Mouse (Mus musculus) C2C12 (cell line): ENCODE results near the gene Nmt1. TPM values are rescaled to one million over a fixed set of nuclear protein-coding genes. Genes with fewer than 3 reads are reported as not detected.

Experiments used
- H3K27me3 ChIP-seq: one replicate; pipeline ENCODE4 v1.6.1; 2011; ENCODE audit not compliant: control insufficient read depth, insufficient read depth, insufficient read length
- H3K36me3 ChIP-seq: one replicate; pipeline ENCODE4 v1.6.1; 2011; ENCODE audit not compliant: control insufficient read depth, insufficient read depth
- H3K4me3 ChIP-seq: one replicate; pipeline ENCODE4 v1.5.1; 2011; ENCODE audit warnings: mild to moderate bottlenecking, control low read depth; ENCODE audit not compliant: poor library complexity, insufficient read depth, severe bottlenecking
- H3K79me2 ChIP-seq: one replicate; pipeline ENCODE4 v1.6.1; 2011; ENCODE audit not compliant: control insufficient read depth, insufficient read depth
- H3K79me3 ChIP-seq: one replicate; pipeline ENCODE4 v1.6.1; 2011; ENCODE audit warnings: low read depth, control low read depth
- H3ac ChIP-seq: one replicate; pipeline ENCODE3; 2011; ENCODE audit warnings: low read depth; ENCODE audit not compliant: control insufficient read depth, insufficient read length
- CEBPB ChIP-seq: IDR thresholded peaks from one replicate; pipeline ENCODE4 v1.6.1; 2011; ENCODE audit warnings: low read depth, mild to moderate bottlenecking, control low read depth, moderate library complexity
- CTCF ChIP-seq: IDR thresholded peaks from one replicate; pipeline ENCODE4 v1.5.1; 2011; ENCODE audit not compliant: control insufficient read depth, insufficient read depth, insufficient read length
- FOSL1 ChIP-seq: IDR thresholded peaks from one replicate; pipeline ENCODE4 v1.8.0; 2011; ENCODE audit warnings: mild to moderate bottlenecking, low read length; ENCODE audit not compliant: poor library complexity, insufficient read depth, severe bottlenecking
- MAX ChIP-seq: IDR thresholded peaks from one replicate; pipeline ENCODE4 v1.6.1; 2011; ENCODE audit warnings: mild to moderate bottlenecking, control low read depth
- MYOD1 ChIP-seq: IDR thresholded peaks from one replicate; pipeline ENCODE4 v1.6.1; 2011; ENCODE audit warnings: low read depth; ENCODE audit not compliant: control insufficient read depth, insufficient read length
- MYOG ChIP-seq: IDR thresholded peaks from one replicate; pipeline ENCODE4 v1.6.1; 2011; ENCODE audit not compliant: control insufficient read depth, insufficient read length; ENCODE audit errors: extremely low read depth
- USF1 ChIP-seq: IDR thresholded peaks from one replicate; pipeline ENCODE4 v1.6.1; 2011; ENCODE audit warnings: low read depth, mild to moderate bottlenecking, control low read depth, moderate library complexity
- polyA plus RNA-seq: library from polyadenylated mRNA; unstranded; fragments of >200 nt; fragmentation: generic; extraction: Trizol; gene quantifications from one replicate; pipeline ENCODE4 v1.2.1, GENCODE M21; 2012; ENCODE audit warnings: missing spikeins

The Nmt1 gene
- polyA plus RNA-seq, 1 experiment: 64.9 TPM

DNA sequence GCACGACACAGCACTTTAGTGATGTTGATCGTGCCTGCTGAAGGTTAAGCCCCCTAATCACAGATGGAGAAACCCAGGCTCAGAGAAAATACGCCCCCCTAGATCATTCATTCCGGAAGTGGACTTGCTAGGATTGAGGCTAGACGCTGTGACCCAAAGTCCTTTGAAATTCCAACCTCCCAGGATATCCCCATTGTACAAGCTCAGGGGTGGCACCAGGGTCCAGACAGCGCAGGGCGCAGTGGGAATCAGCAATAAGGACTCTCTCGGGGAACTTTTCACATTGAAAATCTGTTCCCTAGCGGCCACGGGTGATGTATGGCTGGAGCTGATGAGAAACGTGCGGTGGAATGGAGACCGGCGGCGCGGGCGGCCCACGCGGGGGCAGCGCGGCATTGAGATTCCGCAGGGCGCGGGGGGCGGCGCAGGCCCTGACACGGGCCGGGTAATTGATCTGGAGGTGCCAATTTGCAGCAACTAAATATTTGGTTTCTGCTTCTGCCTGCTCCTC, 38.3 kb upstream of the Nmt1 start:
- H3K4me3 ChIP-seq: no peak overlapping the region
- H3K79me3 ChIP-seq: no peaks in the 10 kb centered on the region
- no peak overlapping the region for H3ac ChIP-seq
- TF ChIP-seq FOSL1: no peak
- no peak for TF ChIP-seq CEBPB
- TF ChIP-seq CTCF: no peak
- TF ChIP-seq MYOG: no peak
- no peak for TF ChIP-seq USF1
- TF ChIP-seq MAX: no peak
- TF ChIP-seq MYOD1: no peak
- H3K79me2 ChIP-seq: no peaks in the 10 kb centered on the region
- no peaks in the 10 kb centered on the region for H3K27me3 ChIP-seq
- H3K36me3 ChIP-seq: peaks cover 14% of the 10 kb centered on the region

- no peaks in the 10 kb centered on the region for H3K79me2 ChIP-seq
- peaks cover 19% of the 10 kb centered on the region for H3K36me3 ChIP-seq
- no peaks in the 10 kb centered on the region for H3K27me3 ChIP-seq
- no peak overlapping the region for H3ac ChIP-seq
- TF ChIP-seq CTCF (peak; percentile 74), USF1 (no peak)
- no peaks in the 10 kb centered on the region for H3K79me3 ChIP-seq
- no peak overlapping the region for H3K4me3 ChIP-seq
Measured at GRCm38 (mm10) chr11:102990152-102990663, 37.8 kb upstream of the Nmt1 start.

GRCm38 (mm10) chr11:102991681-102992080, 36.3 kb upstream of the Nmt1 start:
- Histone ChIP-seq H3K27me3 (no peaks in the 10 kb centered on the region), H3K4me3 (no peak overlapping the region), H3ac (no peak overlapping the region), H3K36me3 (peaks cover 29% of the 10 kb centered on the region), H3K79me3 (no peaks in the 10 kb centered on the region), H3K79me2 (no peaks in the 10 kb centered on the region)
- no peak for TF ChIP-seq USF1
- no peak for TF ChIP-seq CEBPB
- TF ChIP-seq CTCF: no peak
- TF ChIP-seq MYOD1: no peak

GRCm38 (mm10) chr11:102992940-102993339, 35.0 kb upstream of the Nmt1 start:
- no peak overlapping the region for H3ac ChIP-seq
- H3K79me2 ChIP-seq: no peaks in the 10 kb centered on the region
- H3K36me3 ChIP-seq: peaks cover 29% of the 10 kb centered on the region
- H3K79me3 ChIP-seq: no peaks in the 10 kb centered on the region
- peak; percentile 92 for TF ChIP-seq CTCF
- no peak for TF ChIP-seq MYOD1
- no peak overlapping the region for H3K4me3 ChIP-seq
- H3K27me3 ChIP-seq: no peaks in the 10 kb centered on the region

DNA sequence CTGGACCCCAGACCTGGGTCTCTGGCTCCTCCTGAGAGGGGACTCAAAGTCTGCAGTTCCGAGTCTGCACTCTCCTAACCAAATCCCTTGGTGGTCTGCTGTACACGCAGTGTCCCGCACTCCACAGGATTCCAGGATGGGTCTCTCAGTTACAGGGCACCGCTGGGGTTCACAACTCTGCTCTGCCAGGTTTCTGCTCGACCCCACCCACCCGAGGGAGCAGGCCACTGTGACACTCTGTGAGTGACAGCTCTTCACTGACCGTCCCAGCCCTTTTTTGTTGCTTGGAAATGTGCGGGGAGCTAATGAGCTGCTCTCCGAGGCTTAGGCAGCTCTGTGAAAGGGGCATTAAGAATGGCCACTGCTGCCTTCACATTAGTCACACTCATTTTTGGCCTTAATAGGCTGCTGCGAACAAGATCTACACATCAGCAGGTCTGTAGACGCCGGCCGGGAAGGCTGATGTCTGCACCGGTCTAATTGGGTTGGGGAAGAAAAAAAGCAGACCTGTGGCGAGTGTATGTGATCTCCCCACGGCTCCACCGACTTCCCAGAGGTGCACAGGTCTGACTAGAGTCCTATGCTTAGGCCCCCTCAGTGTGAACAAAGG, 34.5 kb upstream of the Nmt1 start:
- TF ChIP-seq CEBPB (no peak), MAX (no peak), USF1 (no peak), FOSL1 (no peak), MYOG (no peak), MYOD1 (no peak), CTCF (no peak)
- Histone ChIP-seq H3K4me3 (no peak overlapping the region), H3K36me3 (peaks cover 29% of the 10 kb centered on the region), H3K79me2 (no peaks in the 10 kb centered on the region), H3ac (no peak overlapping the region), H3K79me3 (no peaks in the 10 kb centered on the region), H3K27me3 (no peaks in the 10 kb centered on the region)

DNA sequence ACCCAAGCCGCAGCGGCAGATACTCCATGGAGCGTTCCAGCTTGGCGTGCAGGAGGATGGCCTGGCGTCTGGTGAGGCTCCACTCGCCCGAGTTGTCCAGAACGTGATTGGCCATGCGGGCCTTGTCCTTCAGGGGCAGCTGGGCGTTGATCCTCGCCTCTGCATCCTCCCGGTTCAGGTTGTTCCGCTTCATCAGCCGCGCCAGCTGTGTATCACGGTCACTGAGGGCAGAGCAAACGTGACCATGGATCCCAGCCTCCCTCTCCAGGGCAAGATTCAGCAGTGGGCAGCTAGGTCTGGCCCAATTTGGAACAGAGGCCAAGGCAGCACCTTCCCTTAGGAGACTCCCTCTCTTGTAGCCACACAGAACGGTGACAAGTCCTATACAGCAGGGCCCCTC, 33.0 kb upstream of the Nmt1 start:
- H3K36me3 ChIP-seq: peaks cover 37% of the 10 kb centered on the region
- peaks cover 7% of the 10 kb centered on the region for H3K79me2 ChIP-seq
- TF ChIP-seq FOSL1 (no peak), MYOG (no peak), CTCF (no peak), MYOD1 (no peak), USF1 (no peak), CEBPB (no peak)
- peaks cover 4% of the 10 kb centered on the region for H3K79me3 ChIP-seq
- no peak overlapping the region for H3K4me3 ChIP-seq
- H3K27me3 ChIP-seq: no peaks in the 10 kb centered on the region
- no peak overlapping the region for H3ac ChIP-seq
